Mouse (Mus musculus) forebrain, embryonic 10.5 days (tissue): Measurements from ENCODE around the gene Pclaf. TPM values are rescaled to one million over a fixed set of nuclear protein-coding genes. Genes with fewer than 3 reads are reported as not detected.

Experiments
- DNase-seq: peaks from one replicate; pipeline ENCODE4 v3.0.0-alpha.2; 2017; ENCODE audit warnings: low spot score; ENCODE audit errors: extremely low spot score
- H3K27ac ChIP-seq: fragments of 300-500 bp; sonication (generic); 2 replicates; pipeline ENCODE4 v1.5.1; 2016; ENCODE audit warnings: mild to moderate bottlenecking
- H3K27me3 ChIP-seq: fragments of 300-500 bp; sonication (generic); 2 replicates; pipeline ENCODE4 v1.6.1; 2016; ENCODE audit warnings: mild to moderate bottlenecking; ENCODE audit not compliant: poor library complexity, severe bottlenecking
- H3K36me3 ChIP-seq: fragments of 300-500 bp; sonication (generic); replicated peaks from 2 replicates; pipeline ENCODE4 v1.6.1; 2016; ENCODE audit warnings: mild to moderate bottlenecking, moderate library complexity
- H3K4me1 ChIP-seq: fragments of 300-500 bp; sonication (generic); 2 replicates; pipeline ENCODE4 v1.6.1; 2016
- H3K4me3 ChIP-seq: fragments of 300-500 bp; sonication (generic); 2 replicates; pipeline ENCODE4 v1.5.1; 2016; ENCODE audit warnings: mild to moderate bottlenecking, moderate library complexity
- H3K9me3 ChIP-seq: fragments of 300-500 bp; sonication (generic); 2 replicates; pipeline ENCODE4 v1.6.1; 2016; ENCODE audit warnings: mild to moderate bottlenecking, moderate library complexity
- WGBS: fragments of 180-500 bp; shearing (Covaris S2); methylation state at CpG from one replicate; pipeline ENCODE4 v1.1.7; 2016; 5-methylcytosine and 5-hydroxymethylcytosine counted together
- polyA plus RNA-seq: library from polyadenylated mRNA; unstranded; fragments of >200 nt; fragmentation: Nextera tagmentation; extraction: Ambion mirVana; gene quantifications from 2 replicates; pipeline ENCODE4 v1.2.1, GENCODE M21; 2016

Gene Pclaf
- polyA plus RNA-seq, 1 experiment from 2014 or later: 339 TPM

DNA sequence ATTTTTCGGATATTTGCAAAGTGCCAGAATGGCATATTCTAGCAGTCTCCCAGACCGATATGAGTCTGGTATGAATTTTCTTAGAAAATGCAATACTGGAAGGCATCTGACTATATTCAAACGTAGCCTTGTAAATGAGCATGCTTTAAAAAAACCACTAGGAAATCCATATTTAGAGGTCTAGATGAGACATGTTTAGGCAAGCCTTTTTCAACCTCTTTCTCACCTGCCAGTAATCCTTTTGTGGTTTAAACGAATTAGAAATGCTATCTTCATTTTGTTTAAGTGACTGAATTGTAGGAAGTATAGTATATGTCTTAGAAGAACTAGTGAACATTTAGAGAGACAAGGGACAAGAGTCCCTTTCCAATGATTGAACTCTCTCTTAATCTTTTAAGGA lies 19.8 kb downstream of the Pclaf start:
- Histone ChIP-seq H3K4me3 (peak overlapping the region; percentile 86), H3K27me3 (no peaks in the 10 kb centered on the region), H3K27ac (peak overlapping the region; percentile 93), H3K4me1 (peaks cover 25% of the 10 kb centered on the region), H3K9me3 (no peaks in the 10 kb centered on the region), H3K36me3 (peaks cover 17% of the 10 kb centered on the region)
- WGBS: 16% methylated on average over 4 of the region's 4 CpGs
- DNase-seq: no peak

DNA sequence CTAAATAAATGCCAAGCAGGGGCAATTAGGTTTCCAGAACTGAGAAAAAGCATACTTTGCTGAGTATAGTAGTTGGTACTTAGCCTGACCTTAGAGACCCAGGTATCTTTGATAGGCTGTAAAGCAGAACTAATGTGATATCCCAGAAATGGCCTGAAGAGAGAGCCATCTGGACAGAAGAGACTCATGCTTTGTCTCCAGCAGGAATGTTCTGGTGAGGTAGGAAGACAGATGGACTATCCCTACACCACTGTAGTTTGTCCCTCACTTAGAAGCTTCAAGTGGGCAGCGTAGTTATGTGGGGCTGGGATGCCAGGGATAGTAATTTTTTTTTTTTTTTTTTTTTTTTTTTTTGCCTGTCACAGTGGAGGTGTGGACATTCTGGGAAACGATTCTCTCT lies 23.9 kb downstream of the Pclaf start:
- WGBS: 84% methylated on average over 2 of the region's 2 CpGs
- Histone ChIP-seq H3K4me3 (no peak overlapping the region), H3K36me3 (no peaks in the 10 kb centered on the region), H3K9me3 (no peaks in the 10 kb centered on the region), H3K27me3 (no peaks in the 10 kb centered on the region), H3K27ac (no peak overlapping the region), H3K4me1 (peaks cover 17% of the 10 kb centered on the region)
- DNase-seq: no peak

DNA sequence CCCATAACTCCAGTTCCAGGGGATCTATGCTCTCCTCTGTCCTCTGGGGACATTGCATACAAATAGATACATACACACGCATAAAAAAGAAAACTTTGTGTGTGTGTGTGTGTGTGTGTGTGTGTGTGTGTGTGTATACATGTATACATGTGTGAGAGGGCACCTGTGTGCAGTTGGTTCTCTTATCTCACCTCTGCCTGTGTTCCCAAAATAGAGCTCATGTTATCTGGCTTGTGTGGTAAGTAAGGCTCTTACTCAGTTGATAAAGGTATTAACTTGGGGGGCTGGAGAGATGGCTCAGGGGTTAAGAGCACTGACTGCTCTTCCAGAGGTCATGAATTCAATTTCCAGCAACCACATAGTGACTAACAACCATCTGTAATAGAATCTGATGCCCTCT lies 27.0 kb downstream of the Pclaf start:
- no peaks in the 10 kb centered on the region for H3K36me3 ChIP-seq

DNA sequence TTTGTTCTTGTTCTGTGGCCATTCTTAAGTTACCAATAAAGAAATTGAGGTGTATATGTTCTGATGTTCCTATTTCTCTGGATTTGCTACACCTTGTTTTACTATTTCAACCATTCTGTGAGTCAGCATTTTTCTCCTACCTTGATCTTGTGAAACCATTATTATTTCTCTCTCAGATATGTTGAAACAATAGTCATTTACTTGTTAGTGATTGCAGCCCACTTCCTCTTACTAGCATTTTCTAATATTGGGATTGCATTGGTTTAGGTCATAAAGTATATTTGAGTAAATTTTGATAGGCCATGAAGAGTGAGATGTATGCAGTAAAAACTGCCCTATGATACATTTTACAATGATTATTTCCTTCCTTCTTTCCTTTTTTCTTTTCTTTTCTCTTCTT lies 38.4 kb downstream of the Pclaf start:
- Histone ChIP-seq H3K4me3 (no peak overlapping the region), H3K27me3 (no peaks in the 10 kb centered on the region), H3K27ac (no peak overlapping the region), H3K9me3 (no peaks in the 10 kb centered on the region), H3K36me3 (peaks cover 3% of the 10 kb centered on the region; the same call in 1 of the 2 replicates), H3K4me1 (0 out of 2 replicates have a peak, but pooled peaks cover 4% of the 10 kb centered on the region)
- no peak for DNase-seq

More for the DNA sequence above, 27.0 kb downstream of the Pclaf start:
- WGBS: 82% methylated on average over 1 of the region's 1 CpGs
- H3K4me3 ChIP-seq: no peak overlapping the region
- no peak overlapping the region for H3K27ac ChIP-seq
- DNase-seq: no peak
- no peaks in the 10 kb centered on the region for H3K9me3 ChIP-seq
- H3K27me3 ChIP-seq: no peaks in the 10 kb centered on the region
- 0 out of 2 replicates have a peak, but pooled peaks cover 3% of the 10 kb centered on the region for H3K4me1 ChIP-seq

DNA sequence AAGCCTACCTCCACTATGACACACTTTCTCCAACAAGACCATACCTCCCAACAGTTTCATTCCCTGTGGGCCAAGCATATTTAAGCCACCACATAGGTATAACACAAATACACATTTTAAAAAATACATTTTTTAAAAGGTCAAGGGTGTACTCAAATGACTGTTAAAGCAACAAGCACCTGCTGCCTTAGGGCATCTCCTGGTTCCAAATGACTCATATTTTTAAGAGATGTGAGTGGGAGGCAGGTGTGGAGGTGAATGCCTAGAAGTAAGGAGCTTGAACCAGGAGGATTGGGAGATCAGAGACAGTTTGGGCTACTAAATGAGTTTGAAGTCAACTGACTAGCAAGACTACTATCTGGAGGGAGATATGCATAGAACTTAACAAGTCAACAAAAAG lies 39.8 kb downstream of the Pclaf start:
- no peak overlapping the region for H3K27ac ChIP-seq
- 0 out of 2 replicates have a peak, but pooled peaks cover 4% of the 10 kb centered on the region for H3K4me1 ChIP-seq
- no peaks in the 10 kb centered on the region for H3K9me3 ChIP-seq
- peaks cover 3% of the 10 kb centered on the region; the same call in 1 of the 2 replicates for H3K36me3 ChIP-seq
- H3K27me3 ChIP-seq: no peaks in the 10 kb centered on the region
- no peak for DNase-seq
- H3K4me3 ChIP-seq: no peak overlapping the region

GRCm38 (mm10) chr9:65937566-65937965 lies 47.5 kb downstream of the Pclaf start:
- H3K27ac ChIP-seq: no peak overlapping the region
- H3K4me3 ChIP-seq: no peak overlapping the region
- DNase-seq: no peak
- no peaks in the 10 kb centered on the region for H3K9me3 ChIP-seq
- 93% methylated on average over 2 of the region's 2 CpGs for WGBS
- no peaks in the 10 kb centered on the region for H3K36me3 ChIP-seq
- H3K4me1 ChIP-seq: no peaks in the 10 kb centered on the region
- H3K27me3 ChIP-seq: no peaks in the 10 kb centered on the region

- no peak overlapping the region for H3K4me3 ChIP-seq
- 92% methylated on average over 3 of the region's 3 CpGs for WGBS
- H3K27me3 ChIP-seq: no peaks in the 10 kb centered on the region
- no peak for DNase-seq
- H3K4me1 ChIP-seq: no peaks in the 10 kb centered on the region
- no peaks in the 10 kb centered on the region for H3K9me3 ChIP-seq
- H3K27ac ChIP-seq: no peak overlapping the region
- peaks cover 30% of the 10 kb centered on the region for H3K36me3 ChIP-seq
These were observed 61.1 kb downstream of the Pclaf start for GRCm38 (mm10) chr9:65951082-65951587.

Other genes with a start within 250 kb of the Pclaf start
- gene Oaz2, start 222.2 kb upstream of the Pclaf start, polyA plus RNA-seq: 204 and 217 TPM in 2 replicates
- 8.2 and 8.3 TPM in 2 replicates for gene Zfp609, start 62.7 kb upstream of the Pclaf start, polyA plus RNA-seq
- 32.5 and 34.5 TPM in 2 replicates for gene Trip4, start 18.6 kb downstream of the Pclaf start, polyA plus RNA-seq
- 16.7 and 18.2 TPM in 2 replicates for gene Csnk1g1, start 18.7 kb downstream of the Pclaf start, polyA plus RNA-seq
- 445 and 454 TPM in 2 replicates for gene Ppib, start 170.0 kb downstream of the Pclaf start, polyA plus RNA-seq
- gene Snx22, start 179.5 kb downstream of the Pclaf start, polyA plus RNA-seq: 2.1 and 2.6 TPM in 2 replicates
- gene Snx1, start 236.3 kb downstream of the Pclaf start, polyA plus RNA-seq: 136 and 140 TPM in 2 replicates
- gene Ciao2a, start 236.4 kb downstream of the Pclaf start, polyA plus RNA-seq: 166 and 168 TPM in 2 replicates